Mouse (Mus musculus) urinary bladder, adult 18-20 months (tissue): ENCODE measurements around the gene Lcp1.

Experiments used
- DNase-seq, 2 experiments: peaks; one replicate each; pipeline ENCODE4 v3.0.0; 2022; ENCODE audit warnings: low spot score in 2 of 2, mixed read lengths in 2 of 2

Gene Lcp1

DNA sequence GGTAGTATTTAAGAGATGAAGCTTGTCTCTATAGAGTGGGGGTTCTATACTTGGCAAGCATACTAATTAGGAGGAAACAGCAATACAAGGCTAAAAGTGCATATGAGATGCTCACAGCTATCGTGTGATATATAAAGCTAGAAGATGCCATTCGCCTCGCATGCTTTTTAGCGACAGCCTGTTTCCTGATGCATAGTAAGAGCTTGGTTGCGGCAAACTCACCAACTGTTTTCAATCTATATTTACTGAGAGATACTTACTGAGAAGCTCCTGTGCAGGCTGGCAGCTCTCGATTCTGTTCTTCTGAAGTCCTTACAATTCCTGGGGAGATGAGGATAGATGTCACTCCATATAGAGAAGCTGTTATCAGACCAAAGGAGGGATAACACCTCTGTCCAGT, 148.8 kb downstream of the Lcp1 start:
- no peak for DNase-seq

DNA sequence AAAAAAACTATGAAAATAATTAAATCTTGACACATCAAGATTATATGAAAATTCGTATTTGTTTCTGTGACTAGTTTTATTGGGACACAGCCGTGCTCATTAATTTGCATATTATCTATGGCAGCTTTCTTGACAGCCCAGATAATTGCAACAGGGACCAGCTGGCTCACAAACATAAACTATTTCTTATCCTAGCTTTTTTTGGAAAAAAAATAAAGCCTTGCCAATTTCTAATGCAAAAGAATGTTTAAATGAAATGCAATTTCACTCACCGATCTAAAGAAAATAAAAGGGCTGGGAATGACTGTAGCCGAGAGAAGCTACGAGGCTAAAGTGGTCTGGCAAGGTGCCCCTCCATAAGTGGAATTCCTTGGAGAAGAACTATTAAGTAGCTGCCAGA, 149.5 kb downstream of the Lcp1 start:
- DNase-seq, result no peak
